Mouse (Mus musculus) induced T-regulatory cell, adult 2 months (primary cell): ENCODE results near the gene Tsen15.

ENCODE experiments used
- DNase-seq: peaks from one replicate; pipeline ENCODE4 v3.0.0-alpha.2; 2012; ENCODE audit warnings: low read depth

Gene Tsen15

GRCm38 (mm10) chr1:152386188-152386835 is at the start of gene Tsen15:
Gene Tsen15, minus strand, starts transcription at chr1:152386688.
- peak; percentile 82 for DNase-seq

GRCm38 (mm10) chr1:152434166-152434565 is 47.7 kb upstream of the Tsen15 start:
- no peak for DNase-seq

- no peak for DNase-seq
Observed at GRCm38 (mm10) chr1:152429805-152430204, 43.3 kb upstream of the Tsen15 start.

GRCm38 (mm10) chr1:152427912-152428581 is 41.6 kb upstream of the Tsen15 start:
- no peak for DNase-seq

- no peak for DNase-seq
Observed at GRCm38 (mm10) chr1:152423052-152423451, 36.6 kb upstream of the Tsen15 start.

GRCm38 (mm10) chr1:152422295-152422694 is 35.8 kb upstream of the Tsen15 start:
- no peak for DNase-seq

GRCm38 (mm10) chr1:152417602-152418001 is 31.1 kb upstream of the Tsen15 start:
- no peak for DNase-seq

GRCm38 (mm10) chr1:152416306-152416904 is 29.9 kb upstream of the Tsen15 start:
- DNase-seq = no peak

- DNase-seq = no peak
Observed at GRCm38 (mm10) chr1:152414451-152414850, 28.0 kb upstream of the Tsen15 start.

- DNase-seq = no peak
Observed at GRCm38 (mm10) chr1:152413961-152414360, 27.5 kb upstream of the Tsen15 start.

GRCm38 (mm10) chr1:152413116-152413515 is 26.6 kb upstream of the Tsen15 start:
- DNase-seq = no peak

- DNase-seq = no peak
Observed at GRCm38 (mm10) chr1:152410657-152411056, 24.2 kb upstream of the Tsen15 start.

GRCm38 (mm10) chr1:152409356-152409755 is 22.9 kb upstream of the Tsen15 start:
- DNase-seq = no peak

GRCm38 (mm10) chr1:152407021-152407946 is 20.8 kb upstream of the Tsen15 start:
- no peak for DNase-seq

GRCm38 (mm10) chr1:152400556-152401540 is 14.4 kb upstream of the Tsen15 start:
- no peak for DNase-seq

- peak; percentile 32 for DNase-seq
Observed at GRCm38 (mm10) chr1:152399790-152400555, 13.5 kb upstream of the Tsen15 start, which contains the start of gene Colgalt2. Gene Colgalt2, plus strand, starts transcription at chr1:152399830.

GRCm38 (mm10) chr1:152398708-152399107 is 12.2 kb upstream of the Tsen15 start:
- DNase-seq = no peak

- no peak for DNase-seq
Observed at GRCm38 (mm10) chr1:152394956-152395515, 8.5 kb upstream of the Tsen15 start.

GRCm38 (mm10) chr1:152394137-152394536 is 7.6 kb upstream of the Tsen15 start:
- DNase-seq = no peak

GRCm38 (mm10) chr1:152389271-152389670 is 2.8 kb upstream of the Tsen15 start:
- no peak for DNase-seq
